Mouse (Mus musculus) lung, postnatal 0 days (tissue): ENCODE data around the gene Pakap.

Experiments
- CTCF ChIP-seq: IDR thresholded peaks from 2 replicates; pipeline ENCODE4 v1.5.1; 2016; ENCODE audit warnings: antibody characterized with exemption, mild to moderate bottlenecking
- EP300 ChIP-seq: IDR thresholded peaks from 2 replicates; pipeline ENCODE4 v1.6.1; 2016; ENCODE audit warnings: antibody characterized with exemption, mild to moderate bottlenecking, control low read depth

DNA sequence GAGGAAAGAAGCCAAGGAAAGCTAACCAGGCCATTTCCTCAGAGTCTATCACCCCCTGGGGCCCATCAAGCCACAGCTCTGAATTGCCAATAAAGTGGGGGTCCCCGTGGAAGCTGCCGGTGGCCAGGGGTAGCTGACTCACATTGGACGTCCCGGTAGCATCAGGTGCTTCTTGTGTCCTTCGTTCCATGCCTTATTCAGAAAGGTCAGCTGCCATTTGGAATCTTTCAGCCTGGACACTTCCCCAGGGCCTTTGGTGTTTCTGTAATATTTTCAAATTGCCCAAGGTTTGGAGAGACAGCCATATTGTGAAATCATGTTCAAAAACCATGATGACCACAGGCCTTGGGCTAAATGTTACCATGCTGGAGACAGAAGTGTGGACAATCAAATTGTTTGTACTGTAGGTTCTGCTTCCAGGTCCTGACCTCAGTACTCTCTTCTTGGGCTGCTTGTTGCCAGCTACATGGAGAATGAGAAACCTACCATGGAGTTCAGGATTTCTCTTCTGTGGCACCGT is 17.4 kb downstream of the Pakap start:
- TF ChIP-seq CTCF: no peak
- TF ChIP-seq EP300: no peak
